Mouse (Mus musculus) liver, adult 2 months (tissue): Measurements from ENCODE around the gene Clip2.

Source experiments
- CTCF ChIP-seq: fragments of 200-500 bp; IDR thresholded peaks from 2 replicates; pipeline ENCODE4 v1.5.1; 2011; ENCODE audit warnings: low read depth, low read length, control low read depth
- POLR2A ChIP-seq: fragments of 200-500 bp; IDR thresholded peaks from 2 replicates; pipeline ENCODE4 v1.6.1; 2011; ENCODE audit warnings: low read length, control low read depth; ENCODE audit not compliant: insufficient read depth; ENCODE audit errors: extremely low read depth

DNA sequence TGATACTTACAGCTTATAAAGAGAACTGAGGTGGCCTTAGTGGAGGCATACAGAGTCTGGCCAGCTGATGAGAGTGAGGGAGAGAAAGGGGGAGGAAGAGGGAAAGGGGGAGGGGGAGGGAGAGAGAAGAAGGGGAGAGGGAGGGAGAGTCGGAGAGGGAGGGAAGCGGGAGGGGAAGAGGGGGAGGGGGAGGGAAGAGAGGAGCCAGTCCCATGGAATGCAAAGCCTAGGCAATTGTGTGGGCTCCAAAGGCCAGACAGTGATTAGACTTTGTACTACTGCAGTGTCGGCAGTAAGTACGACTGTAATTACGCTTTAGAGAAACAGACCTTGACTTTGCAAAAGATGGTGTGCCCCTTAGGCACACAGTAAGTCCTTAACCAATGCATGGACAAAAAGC, 3.9 kb downstream of the Clip2 start:
- TF ChIP-seq POLR2A = no peak
- no peak for TF ChIP-seq CTCF
